ENCODE assay signal across 8 mouse cellular contexts in genomic region chr19:10690336-10690735, GRCm38 (mm10). TPM values are rescaled to one million over a fixed set of nuclear protein-coding genes. Genes with fewer than 3 reads are reported as not detected.
A peak's percentile ranks its signal among the peaks of the same experiment; 100 is the strongest.
DNase-seq lines count a peak whose midpoint lies in the region; ATAC-seq lines count a peak whose summit lies in the region.
"Had no signal": no experiment of that assay in that cellular context is flagged by ENCODE, and none has a peak within 500 bp of the region (broad histone marks: within the 10 kb centered on the region; RNA-seq: fewer than 3 reads in every experiment).

No protein-coding gene starts in this region.

- H3K27me3 ChIP-seq in heart, embryonic 13.5 days (replicated peaks): no peaks in the 10 kb centered on the region
- H3K27me3 ChIP-seq in limb, embryonic 10.5 days (ENCODE audit: low read depth, poor library complexity, severe bottlenecking): no peaks in the 10 kb centered on the region

- 51% methylated on average over 3 of the region's 3 CpGs for WGBS in heart, embryonic 13.5 days
- 86% methylated on average over 3 of the region's 3 CpGs for WGBS in limb, embryonic 10.5 days

- H3K4me3 ChIP-seq in heart, embryonic 13.5 days: peak overlapping the region; percentile 86; the same call in 1 of the 2 replicates
- H3K4me3 ChIP-seq in limb, embryonic 10.5 days: peak overlapping the region; percentile 90; the same call in 1 of the 2 replicates

- peak overlapping the region; percentile 91 for H3K9ac ChIP-seq in heart, embryonic 13.5 days

- no peaks in the 10 kb centered on the region; the same call in 1 of the 2 replicates for H3K36me3 ChIP-seq in heart, embryonic 13.5 days
- 0 out of 2 replicates have a peak, but pooled peaks cover 3% of the 10 kb centered on the region for H3K36me3 ChIP-seq in limb, embryonic 10.5 days

- H3K4me2 ChIP-seq in heart, embryonic 13.5 days: peak overlapping the region; percentile 72

- no peak for ATAC-seq in heart, embryonic 13.5 days (ENCODE audit: extremely low read depth, insufficient number of reproducible peaks, low FRiP score, low TSS enrichment)

- DNase-seq in Muller cell, postnatal 12 days (ENCODE audit: inconsistent ontology term): peak; percentile 72
- peak; percentile 61 for DNase-seq in adrenal gland, postnatal 10 days
- DNase-seq in limb, embryonic 10.5 days (ENCODE audit: low spot score): no peak
- DNase-seq in skeletal muscle tissue, adult 2 months (ENCODE audit: low read depth, low spot score): peak; percentile 47
- no peak for DNase-seq in urinary bladder, adult 2 months (ENCODE audit: low spot score)
- no peak for DNase-seq in urinary bladder, postnatal 36 days (ENCODE audit: low spot score in 2 of 2)

- peaks cover 45% of the 10 kb centered on the region for H3K4me1 ChIP-seq in heart, embryonic 13.5 days
- H3K4me1 ChIP-seq in limb, embryonic 10.5 days: peaks cover 26% of the 10 kb centered on the region

- H3K9me3 ChIP-seq in heart, embryonic 13.5 days: no peaks in the 10 kb centered on the region
- H3K9me3 ChIP-seq in limb, embryonic 10.5 days (replicated peaks): no peaks in the 10 kb centered on the region

- H3K27ac ChIP-seq in heart, embryonic 13.5 days (replicated peaks): peak overlapping the region; percentile 98
- H3K27ac ChIP-seq in limb, embryonic 10.5 days: 0 out of 2 replicates have a peak overlapping the region, but pooled peaks have one; percentile 97

RNA-seq across cellular contexts. Expression of gene Vps37c, which starts 1.8 kb away (rescaled TPM):
- 10 to 100 TPM; 18.9 to 21.5 TPM for total RNA-seq in adrenal gland, postnatal 10 days (2021)
- 28.4 and 30.3 TPM in 2 replicates for polyA plus RNA-seq in heart, embryonic 13.5 days (2015; fragmentation: Nextera tagmentation; extraction: Ambion mirVana)
- 34.3 and 37.7 TPM in 2 replicates for polyA plus RNA-seq in limb, embryonic 10.5 days (2016; fragmentation: Nextera tagmentation; extraction: Ambion mirVana)
- polyA plus RNA-seq in urinary bladder, adult 2 months (2012; rRNA removed): 14.5 and 17.5 TPM in 2 replicates

RNA-seq across cellular contexts. Expression of gene Pga5, which starts 12.5 kb away (rescaled TPM):
- not detected for total RNA-seq in adrenal gland, postnatal 10 days (2021)
- polyA plus RNA-seq in heart, embryonic 13.5 days (2015; fragmentation: Nextera tagmentation; extraction: Ambion mirVana): not detected in 2 replicates
- not detected in 2 replicates for polyA plus RNA-seq in limb, embryonic 10.5 days (2016; fragmentation: Nextera tagmentation; extraction: Ambion mirVana)
- polyA plus RNA-seq in urinary bladder, adult 2 months (2012; rRNA removed): 0.08 TPM in 1 of 2 replicates, not detected in the other
- total RNA-seq: common myeloid progenitor, adult 5-6 weeks had no signal

RNA-seq across cellular contexts. Expression of gene Cd5, which starts 48.5 kb away (rescaled TPM):
- 1 to 10 TPM; 2.5 to 2.8 TPM for total RNA-seq in adrenal gland, postnatal 10 days (2021)
- 0.71 TPM in 2 replicates for polyA plus RNA-seq in heart, embryonic 13.5 days (2015; fragmentation: Nextera tagmentation; extraction: Ambion mirVana)
- polyA plus RNA-seq in limb, embryonic 10.5 days (2016; fragmentation: Nextera tagmentation; extraction: Ambion mirVana): 0.06 and 0.26 TPM in 2 replicates
- polyA plus RNA-seq in urinary bladder, adult 2 months (2012; rRNA removed): 0.50 and 0.65 TPM in 2 replicates
- total RNA-seq: common myeloid progenitor, adult 5-6 weeks had no signal

RNA-seq across cellular contexts. Expression of gene Vwce, which starts 56.3 kb away (rescaled TPM):
- total RNA-seq in adrenal gland, postnatal 10 days (2021): 1 to 10 TPM; 1.9 to 3.2 TPM
- 0.59 TPM in 2 replicates for polyA plus RNA-seq in heart, embryonic 13.5 days (2015; fragmentation: Nextera tagmentation; extraction: Ambion mirVana)
- polyA plus RNA-seq in limb, embryonic 10.5 days (2016; fragmentation: Nextera tagmentation; extraction: Ambion mirVana): 1.8 and 2.8 TPM in 2 replicates
- 0.07 and 0.12 TPM in 2 replicates for polyA plus RNA-seq in urinary bladder, adult 2 months (2012; rRNA removed)
- total RNA-seq: common myeloid progenitor, adult 5-6 weeks had no signal

Comparison
In these comparisons a context has a peak if more than half of its experiments do, and no peak if none do; other contexts are left out.
1. DNase-seq: peak in Muller cell, postnatal 12 days (single experiment), adrenal gland, postnatal 10 days (single experiment) and skeletal muscle tissue, adult 2 months (single experiment); none in limb, embryonic 10.5 days (single experiment), urinary bladder, adult 2 months (single experiment) and urinary bladder, postnatal 36 days (0 of 2).